Mouse (Mus musculus) frontal cortex, postnatal 14 days (tissue): Measurements from ENCODE around the gene Jph3.

ENCODE experiments used
- DNase-seq, 2 experiments: peaks; one replicate each; pipeline ENCODE4 v3.0.0; 2022; ENCODE audit warnings: low spot score in 2 of 2

The Jph3 gene

DNA sequence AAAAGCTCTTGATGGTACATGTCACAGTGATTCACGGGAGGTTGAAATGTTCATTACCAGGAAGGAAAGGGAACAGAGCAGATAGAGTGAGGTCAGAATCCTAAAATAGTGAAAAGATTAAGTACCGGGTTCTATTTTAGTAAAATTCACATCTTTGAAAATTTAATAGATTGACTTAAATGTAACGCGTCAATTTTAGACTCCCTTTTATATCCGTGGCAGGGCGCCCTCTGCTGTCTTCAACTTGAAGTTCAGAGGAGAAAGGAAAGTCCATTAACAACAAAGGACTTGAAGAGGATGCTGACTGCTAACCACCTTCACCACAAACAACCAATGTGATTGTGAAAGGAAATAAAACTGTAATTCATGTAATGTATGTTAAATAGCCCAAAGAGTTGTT, 103.1 kb downstream of the Jph3 start:
- peak in 1 of 2 experiments; percentile 70 for DNase-seq

DNA sequence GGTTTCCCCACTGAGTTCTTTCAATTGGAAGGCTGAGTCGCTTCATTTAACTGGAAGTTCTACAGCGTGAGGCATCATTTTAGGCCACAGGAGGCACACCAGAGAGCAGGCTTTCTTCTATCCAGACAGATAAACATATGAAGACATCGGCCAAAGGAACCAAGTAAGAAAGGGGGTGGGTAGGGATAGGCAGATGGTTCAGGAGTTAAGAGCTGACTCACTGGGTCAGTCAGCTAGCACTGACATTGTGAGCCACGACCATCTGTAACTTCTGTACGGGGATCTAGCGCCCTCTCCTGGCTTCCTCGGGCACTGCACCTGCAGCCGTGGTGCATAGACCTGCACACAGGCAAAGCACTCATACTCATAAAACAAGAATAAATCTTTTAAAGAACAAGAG, 111.8 kb downstream of the Jph3 start:
- DNase-seq = peak; percentile 46 to 63

- no peak for DNase-seq
Observed at GRCm38 (mm10) chr8:121842064-121842955, 112.9 kb downstream of the Jph3 start.

GRCm38 (mm10) chr8:121843184-121843733, 113.8 kb downstream of the Jph3 start:
- DNase-seq = no peak
